Mouse (Mus musculus) kidney, postnatal 10 days (tissue): ENCODE results near the gene Ostf1.

ENCODE experiments used
- DNase-seq: peaks from one replicate; pipeline ENCODE4 v3.0.0; 2021; ENCODE audit warnings: mixed read lengths

Ostf1 gene

DNA sequence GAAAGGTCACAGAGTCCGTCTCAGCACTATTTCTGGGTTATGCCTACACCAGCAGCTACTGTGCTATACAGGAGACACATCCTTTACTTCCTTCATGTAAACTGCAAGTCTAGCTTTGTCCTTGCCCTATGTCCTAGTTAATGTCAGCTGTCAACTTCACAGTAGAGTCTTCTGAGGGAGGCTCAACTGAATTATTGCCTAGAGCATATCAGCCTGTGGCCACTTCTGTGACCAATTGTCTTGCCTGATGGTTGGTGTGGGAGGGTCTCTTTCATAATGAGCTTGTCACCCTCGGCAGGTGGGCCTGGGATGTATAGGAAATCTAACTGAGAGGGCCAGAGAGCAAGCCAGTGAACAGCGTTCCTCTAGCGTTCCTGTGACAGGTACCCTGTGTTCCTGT, 11.8 kb upstream of the Ostf1 start:
- no peak for DNase-seq

DNA sequence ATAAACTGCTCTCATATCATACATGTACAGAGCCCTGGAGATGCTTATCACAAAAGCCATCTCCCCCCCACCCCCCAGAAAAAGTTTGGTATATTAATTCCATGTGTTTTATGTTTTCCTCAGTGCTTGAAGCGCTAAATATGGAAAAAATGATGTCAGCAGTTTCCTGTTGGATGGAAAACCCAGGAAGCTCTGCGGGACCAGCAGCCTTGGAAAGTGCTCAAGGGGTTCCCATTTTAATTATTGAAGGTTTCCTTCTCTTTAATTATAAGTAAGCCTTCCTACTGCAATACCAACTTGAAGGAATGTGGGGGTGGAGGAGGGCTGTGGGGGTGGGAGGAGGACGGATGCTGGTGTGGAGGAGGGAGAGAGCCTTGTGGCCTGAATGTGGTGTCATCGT, 9.4 kb upstream of the Ostf1 start:
- no peak for DNase-seq

- DNase-seq = peak; percentile 34
Observed at GRCm38 (mm10) chr19:18639552-18639951, 7.9 kb upstream of the Ostf1 start.

GRCm38 (mm10) chr19:18638949-18639348, 7.3 kb upstream of the Ostf1 start:
- DNase-seq = no peak

- DNase-seq = no peak
Observed at GRCm38 (mm10) chr19:18637954-18638353, 6.3 kb upstream of the Ostf1 start.

DNA sequence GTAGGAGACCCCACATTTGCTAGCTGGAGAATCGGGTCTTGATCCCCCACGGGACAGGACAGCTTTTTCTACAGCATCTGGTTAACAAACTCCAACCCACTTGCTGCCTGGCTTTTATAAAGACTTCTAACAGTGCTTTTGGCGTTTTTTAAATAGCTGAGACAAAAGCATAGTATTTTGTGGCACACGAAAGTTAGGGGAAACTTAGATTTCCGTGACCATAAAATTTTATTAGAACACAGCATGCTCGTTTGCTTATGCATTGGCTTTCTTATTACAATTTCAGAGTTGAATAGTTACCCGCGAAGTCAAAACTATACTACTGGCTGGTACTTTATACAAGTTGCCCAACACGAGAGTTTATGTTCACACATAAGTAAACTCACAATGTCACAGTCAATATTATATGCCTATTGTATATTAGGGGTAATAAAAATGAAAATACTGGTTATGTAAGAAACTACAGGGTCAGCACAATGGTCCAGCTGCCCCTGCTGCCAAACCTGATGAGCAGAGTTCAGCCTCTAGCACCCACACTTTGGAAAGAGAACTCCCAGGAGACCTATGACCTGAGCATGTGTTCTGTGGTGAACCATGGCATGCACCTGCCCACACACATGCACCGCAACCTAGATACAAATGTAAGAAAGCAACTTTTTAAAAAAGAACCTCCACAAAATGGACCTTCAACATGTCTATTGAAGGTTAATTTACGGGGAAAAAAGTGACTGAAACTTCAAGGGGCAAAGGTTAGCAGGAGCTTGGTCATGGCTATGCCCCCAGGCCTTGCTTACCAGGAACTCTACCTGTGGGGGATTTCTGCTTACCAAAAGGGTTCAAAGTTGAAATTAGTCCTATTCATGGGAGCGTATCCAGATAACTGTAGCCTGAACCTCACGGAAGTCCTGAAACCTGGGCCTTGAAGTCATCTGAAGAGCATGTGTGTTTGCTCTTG, 885 bp upstream of the Ostf1 start:
- DNase-seq = no peak

GRCm38 (mm10) chr19:18631161-18631643, 421 bp downstream of the Ostf1 start:
- peak; percentile 81 for DNase-seq

DNA sequence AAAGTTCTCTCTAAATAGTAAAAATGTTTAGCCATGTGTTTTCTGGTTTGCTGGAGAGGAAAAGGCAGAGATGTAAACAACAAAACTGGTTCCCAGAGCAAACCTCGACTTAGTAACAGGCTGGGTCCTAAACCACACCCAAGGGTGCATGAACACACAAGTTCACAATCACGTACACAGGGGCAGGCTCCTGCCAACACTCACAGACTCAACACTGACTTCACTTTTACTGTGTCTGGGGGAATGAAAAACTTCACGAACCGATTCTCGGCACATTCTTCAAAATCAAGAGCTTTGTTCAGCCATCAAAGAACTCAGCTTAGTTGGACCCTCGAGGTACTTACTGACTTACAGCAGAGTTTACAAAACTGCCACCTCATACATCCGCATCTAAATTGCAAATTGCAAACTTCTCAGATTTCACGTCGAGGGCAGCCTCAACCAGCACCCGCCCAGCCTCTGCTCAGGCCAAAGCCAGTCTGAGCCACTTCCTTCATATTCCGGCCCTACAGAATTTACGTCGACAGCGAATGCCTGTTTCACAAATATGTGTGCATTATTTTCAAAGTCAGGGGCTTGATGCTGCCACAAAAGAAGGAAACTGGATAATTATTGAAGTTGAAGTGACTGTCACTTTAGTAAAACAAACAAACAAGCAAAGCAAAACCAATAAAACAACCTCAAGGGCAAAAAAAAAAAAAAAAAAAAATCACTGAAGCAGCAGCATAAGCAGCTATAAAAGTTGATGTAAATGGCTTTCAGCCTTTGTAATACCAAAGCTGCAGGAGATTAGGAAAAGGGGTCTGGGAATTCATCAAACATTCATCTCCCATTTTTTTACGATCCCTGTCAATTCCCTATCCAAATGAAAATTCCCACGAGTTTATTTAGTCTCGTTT, 1.2 kb downstream of the Ostf1 start:
- DNase-seq = peak; percentile 73

- DNase-seq = peak; percentile 91
Observed at GRCm38 (mm10) chr19:18629589-18629988, 2.0 kb downstream of the Ostf1 start.

- DNase-seq = no peak
Observed at GRCm38 (mm10) chr19:18623894-18624293, 7.7 kb downstream of the Ostf1 start.

GRCm38 (mm10) chr19:18619691-18620090, 11.9 kb downstream of the Ostf1 start:
- no peak for DNase-seq

- no peak for DNase-seq
Observed at GRCm38 (mm10) chr19:18619060-18619459, 12.6 kb downstream of the Ostf1 start.

DNA sequence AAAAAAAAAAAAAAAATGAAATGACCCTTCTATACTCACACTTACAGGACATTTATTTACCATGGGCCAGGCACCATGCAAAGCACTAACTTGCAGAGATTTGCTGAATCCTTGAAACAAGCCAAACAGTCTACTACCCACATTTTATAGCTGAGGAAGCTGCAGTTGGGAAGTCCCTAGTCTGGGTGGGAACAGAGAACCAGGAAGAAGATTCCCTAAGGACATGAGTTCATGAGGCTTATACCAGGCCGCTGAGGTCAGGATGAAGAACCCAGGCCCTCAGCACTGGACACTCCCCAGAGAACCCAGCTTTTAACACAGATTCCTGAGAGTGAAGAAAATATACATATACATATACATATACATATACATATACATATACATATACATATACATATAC, 14.1 kb downstream of the Ostf1 start:
- no peak for DNase-seq

DNA sequence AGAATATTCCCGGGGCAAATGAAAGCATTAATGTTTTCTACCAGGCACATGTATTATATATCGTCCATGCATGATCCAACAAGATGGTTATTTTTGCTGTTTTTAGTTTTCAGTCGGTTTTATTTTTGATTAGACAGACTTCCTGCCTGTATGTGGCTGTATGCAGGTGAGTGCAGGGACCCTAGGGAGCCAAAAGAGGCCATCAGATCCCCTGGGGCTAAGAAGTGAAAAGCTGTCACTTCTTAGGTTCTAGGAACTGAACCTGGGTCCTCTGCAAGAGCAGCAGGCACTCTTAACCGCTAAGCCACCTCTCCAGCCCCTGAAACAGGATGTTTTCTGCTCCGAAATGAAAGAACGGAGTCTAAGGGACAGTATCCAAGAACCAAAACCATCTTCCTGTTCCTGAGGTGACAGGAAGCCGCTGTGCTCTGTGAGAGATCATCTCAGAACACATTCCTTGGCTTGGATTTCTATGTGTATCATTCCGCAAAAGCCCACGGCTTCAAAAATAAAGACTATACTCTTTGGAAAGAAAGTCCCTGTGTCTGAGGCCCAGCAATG, 15.9 kb downstream of the Ostf1 start:
- DNase-seq = peak; percentile 21

DNA sequence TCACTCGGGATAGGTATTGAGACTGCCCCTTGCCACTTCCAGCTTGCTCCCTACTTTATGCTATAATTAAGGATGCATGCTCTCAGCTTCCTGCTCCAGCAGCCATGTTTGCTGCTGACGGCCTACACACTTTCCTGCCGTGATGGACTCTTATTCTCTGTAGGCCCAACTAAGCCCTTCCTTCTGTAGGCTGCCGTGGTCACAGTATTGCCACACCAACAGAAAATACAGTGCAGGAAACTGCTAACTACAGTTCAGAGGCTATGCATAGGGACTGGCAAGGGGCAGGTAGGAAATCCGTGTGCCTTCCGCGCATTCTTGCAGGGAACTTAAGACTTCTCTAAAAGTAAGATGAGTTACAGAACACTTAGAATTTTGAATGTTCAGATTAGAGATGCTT, 17.3 kb downstream of the Ostf1 start:
- no peak for DNase-seq

- peak; percentile 41 for DNase-seq
Observed at GRCm38 (mm10) chr19:18608975-18609374, 22.6 kb downstream of the Ostf1 start.

- no peak for DNase-seq
Observed at GRCm38 (mm10) chr19:18607907-18608306, 23.7 kb downstream of the Ostf1 start.

GRCm38 (mm10) chr19:18603011-18603410, 28.6 kb downstream of the Ostf1 start:
- no peak for DNase-seq

GRCm38 (mm10) chr19:18600611-18601010, 31.0 kb downstream of the Ostf1 start:
- DNase-seq = no peak

- DNase-seq = no peak
Observed at GRCm38 (mm10) chr19:18599650-18600049, 32.0 kb downstream of the Ostf1 start.

DNA sequence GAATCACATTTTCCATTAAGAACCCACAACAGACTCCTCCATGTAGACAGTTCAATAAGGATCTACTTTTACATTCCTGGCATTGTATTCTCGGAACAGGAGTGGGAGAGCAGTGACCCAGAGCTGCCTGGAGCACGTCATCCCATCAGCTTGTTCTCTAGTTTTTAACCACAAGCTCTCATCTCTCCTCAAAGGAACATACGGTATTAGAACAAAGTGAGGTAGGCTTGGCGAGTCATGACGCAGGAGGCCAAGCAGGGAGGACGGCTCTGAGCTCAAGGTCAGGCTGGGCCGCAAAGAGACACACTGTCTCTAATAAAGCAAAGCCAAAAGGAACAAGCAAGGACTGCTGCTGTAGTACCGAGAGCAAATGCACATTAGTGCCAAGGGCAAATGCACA, 32.6 kb downstream of the Ostf1 start:
- no peak for DNase-seq

- no peak for DNase-seq
Observed at GRCm38 (mm10) chr19:18598265-18598926, 33.2 kb downstream of the Ostf1 start.

DNA sequence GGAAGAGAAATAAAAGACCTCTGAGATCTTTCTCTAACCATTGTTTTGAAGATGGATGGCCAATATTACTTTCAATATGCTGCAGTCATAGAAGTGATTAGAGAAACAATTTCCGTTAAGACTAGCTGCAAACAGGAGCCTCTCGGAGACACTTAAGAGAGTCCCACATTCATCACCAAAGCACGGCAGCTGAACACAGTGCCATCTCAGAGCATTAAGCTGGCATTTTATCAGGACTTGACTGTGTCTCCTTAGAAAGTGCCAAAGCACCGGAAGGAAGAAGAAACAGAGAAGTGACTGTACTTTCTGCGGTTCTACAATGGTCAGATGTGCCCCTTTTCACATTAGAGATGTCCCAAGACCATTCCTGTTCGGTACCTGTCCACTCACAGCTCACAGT, 33.9 kb downstream of the Ostf1 start:
- DNase-seq = no peak
